Mouse (Mus musculus) heart, embryonic 11.5 days (tissue): ENCODE results near the gene Ifit3b. TPM values are rescaled to one million over a fixed set of nuclear protein-coding genes. Genes with fewer than 3 reads are reported as not detected.

Experiments
- ATAC-seq: fragments of 200-750 bp; cut with Nextera tagmentation; replicated peaks from 2 replicates; pipeline ENCODE4 v1.8.0; 2017; ENCODE audit warnings: moderate library complexity; ENCODE audit not compliant: insufficient number of reproducible peaks, low FRiP score, low TSS enrichment
- H3K27ac ChIP-seq: fragments of 300-500 bp; sonication (generic); 2 replicates; pipeline ENCODE4 v1.5.1; 2014; ENCODE audit warnings: mild to moderate bottlenecking, low read depth, low read length
- H3K27me3 ChIP-seq: fragments of 300-500 bp; sonication (generic); 2 replicates; pipeline ENCODE4 v1.6.1; 2014; ENCODE audit warnings: mild to moderate bottlenecking, low read length, mixed read lengths; ENCODE audit not compliant: control insufficient read depth, insufficient read depth
- H3K36me3 ChIP-seq: fragments of 300-500 bp; sonication (generic); 2 replicates; pipeline ENCODE4 v1.6.1; 2014; ENCODE audit warnings: mild to moderate bottlenecking, low read length, moderate library complexity, mixed read lengths; ENCODE audit not compliant: control insufficient read depth, insufficient read depth
- H3K4me1 ChIP-seq: fragments of 300-500 bp; sonication (generic); 2 replicates; pipeline ENCODE4 v1.6.1; 2014; ENCODE audit warnings: low read length; ENCODE audit not compliant: control insufficient read depth, insufficient read depth
- H3K4me2 ChIP-seq: fragments of 300-500 bp; sonication (generic); 2 replicates; pipeline ENCODE4 v1.6.1; 2014; ENCODE audit warnings: mild to moderate bottlenecking, moderate library complexity
- H3K4me3 ChIP-seq: fragments of 300-500 bp; sonication (generic); 2 replicates; pipeline ENCODE4 v1.5.1; 2014; ENCODE audit warnings: low read depth, low read length
- H3K9ac ChIP-seq: fragments of 300-500 bp; sonication (generic); 2 replicates; pipeline ENCODE4 v1.6.1; 2014; ENCODE audit warnings: mild to moderate bottlenecking, low read depth, low read length, moderate library complexity
- H3K9me3 ChIP-seq: fragments of 300-500 bp; sonication (generic); replicated peaks from 2 replicates; pipeline ENCODE4 v1.6.1; 2016; ENCODE audit warnings: low read length; ENCODE audit not compliant: control insufficient read depth
- WGBS: fragments of 180-500 bp; shearing (Covaris S2); extraction: QIAGEN DNeasy Blood & Tissue Kit; methylation state at CpG from one replicate; pipeline ENCODE4 v1.1.7; 2014; ENCODE audit not compliant: insufficient replicate concordance; 5-methylcytosine and 5-hydroxymethylcytosine counted together
- polyA plus RNA-seq: library from polyadenylated mRNA; unstranded; fragments of >200 nt; fragmentation: Nextera tagmentation; extraction: Ambion mirVana; gene quantifications from 2 replicates; pipeline ENCODE4 v1.2.1, GENCODE M21; 2014

Ifit3b gene
- polyA plus RNA-seq, 1 experiment from 2014 or later = 0.44 TPM

DNA sequence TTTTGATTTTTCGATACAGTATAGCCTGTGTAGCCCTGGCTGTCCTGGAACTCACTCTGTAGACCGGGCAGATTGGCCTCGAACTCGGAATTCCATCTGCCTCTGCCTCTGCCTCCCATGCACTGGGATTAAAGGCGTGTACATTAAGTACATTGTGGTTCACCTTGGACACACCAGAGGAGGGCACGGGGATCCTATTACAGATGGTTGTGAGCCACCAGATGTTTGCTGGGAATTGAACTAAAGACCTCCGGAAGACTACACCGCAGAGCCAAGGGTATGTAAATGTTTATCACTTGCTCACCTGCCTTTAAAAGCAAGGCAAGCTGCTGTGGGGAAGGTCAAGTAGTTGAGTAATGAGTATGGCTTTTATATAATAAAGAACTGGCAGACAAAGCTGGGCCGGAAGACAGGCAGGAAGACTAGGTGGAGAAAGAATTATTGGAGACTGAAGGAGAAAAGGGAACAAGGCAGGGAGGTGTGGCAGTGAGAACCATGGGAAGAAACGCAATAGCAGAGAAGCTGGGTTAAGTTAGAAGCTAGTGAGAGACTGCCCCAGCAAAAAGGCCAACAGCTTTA, 47.5 kb downstream of the Ifit3b start:
- H3K4me2 ChIP-seq = no peak overlapping the region
- WGBS = 86% methylated on average over 10 of the region's 10 CpGs
- no peaks in the 10 kb centered on the region for H3K36me3 ChIP-seq
- peaks cover 12% of the 10 kb centered on the region for H3K4me1 ChIP-seq
- no peak overlapping the region for H3K27ac ChIP-seq
- no peaks in the 10 kb centered on the region for H3K27me3 ChIP-seq
- no peak overlapping the region for H3K4me3 ChIP-seq
- ATAC-seq = no peak
- no peak overlapping the region for H3K9ac ChIP-seq
- no peaks in the 10 kb centered on the region for H3K9me3 ChIP-seq

DNA sequence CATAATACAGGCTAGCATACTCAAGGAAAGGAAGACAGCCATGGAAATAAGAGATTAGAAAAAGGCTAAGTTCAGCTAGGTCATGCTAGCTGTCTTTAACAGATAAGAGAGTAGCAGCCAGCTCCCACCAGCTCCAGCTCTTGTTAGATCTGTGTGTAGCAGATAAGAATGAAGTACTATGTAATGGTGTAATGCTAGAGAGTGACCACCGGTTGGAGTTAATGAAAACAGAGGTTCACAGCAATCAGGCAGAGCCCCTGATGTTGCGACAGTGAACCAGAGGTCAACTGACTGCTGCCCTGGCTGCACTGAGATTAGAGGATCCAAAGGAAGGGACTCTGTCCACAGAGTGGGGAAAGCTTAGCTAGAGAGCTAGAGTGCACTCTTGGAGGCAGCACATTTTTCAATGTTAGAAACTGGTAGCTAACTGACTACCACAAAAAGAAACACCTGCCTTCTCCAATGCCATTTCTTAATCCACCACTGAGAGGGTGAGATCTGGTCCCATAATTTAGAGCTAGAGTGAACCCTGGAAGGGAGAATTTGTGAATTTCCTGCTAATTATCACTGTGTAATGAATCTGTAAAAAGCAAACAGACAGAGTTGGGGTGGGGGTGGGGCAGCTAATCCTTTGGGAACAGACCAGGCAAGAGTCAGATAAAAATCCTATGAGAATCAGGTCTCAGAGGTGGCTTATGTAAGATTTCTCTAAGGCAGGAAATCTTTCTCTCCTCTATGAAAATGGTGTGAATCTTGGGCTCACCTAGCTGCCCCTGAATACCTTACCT, 48.9 kb downstream of the Ifit3b start:
- Histone ChIP-seq H3K27me3 (no peaks in the 10 kb centered on the region), H3K27ac (peak overlapping the region; percentile 67), H3K4me2 (no peak overlapping the region; the same call in 1 of the 2 replicates), H3K4me3 (no peak overlapping the region), H3K36me3 (no peaks in the 10 kb centered on the region), H3K4me1 (peaks cover 12% of the 10 kb centered on the region), H3K9ac (no peak overlapping the region), H3K9me3 (no peaks in the 10 kb centered on the region)
- peak; percentile 98 for ATAC-seq
- 4% methylated on average over 2 of the region's 2 CpGs for WGBS

DNA sequence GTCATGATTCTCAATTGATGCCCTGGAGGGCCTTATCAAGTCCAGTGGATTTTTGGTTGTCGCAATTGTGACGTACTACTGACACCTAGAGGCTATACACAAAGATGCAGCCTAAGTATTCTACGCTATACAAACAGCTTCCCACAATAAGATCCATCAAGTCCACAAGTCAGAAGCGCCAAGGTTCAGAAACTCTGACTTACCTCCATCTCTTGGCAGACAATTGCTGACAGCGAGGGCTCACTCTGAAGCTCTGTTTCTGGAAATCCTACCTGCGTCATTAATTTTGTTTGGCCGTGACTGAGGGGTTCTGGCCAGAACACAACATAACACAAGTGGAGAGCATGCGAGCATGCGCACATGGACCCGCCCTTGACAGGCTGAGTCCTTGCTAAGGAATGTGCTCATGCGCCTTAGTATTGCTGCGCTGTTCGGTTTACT, 54.3 kb downstream of the Ifit3b start:
- Histone ChIP-seq H3K27me3 (no peaks in the 10 kb centered on the region), H3K9me3 (no peaks in the 10 kb centered on the region), H3K4me2 (peak overlapping the region; percentile 60), H3K9ac (no peak overlapping the region), H3K27ac (0 out of 2 replicates have a peak overlapping the region, but pooled peaks have one; percentile 12), H3K4me3 (peak overlapping the region; percentile 33), H3K4me1 (peaks cover 9% of the 10 kb centered on the region), H3K36me3 (no peaks in the 10 kb centered on the region)
- ATAC-seq = peak; percentile 88
- WGBS = 12% methylated on average over 13 of the region's 13 CpGs

DNA sequence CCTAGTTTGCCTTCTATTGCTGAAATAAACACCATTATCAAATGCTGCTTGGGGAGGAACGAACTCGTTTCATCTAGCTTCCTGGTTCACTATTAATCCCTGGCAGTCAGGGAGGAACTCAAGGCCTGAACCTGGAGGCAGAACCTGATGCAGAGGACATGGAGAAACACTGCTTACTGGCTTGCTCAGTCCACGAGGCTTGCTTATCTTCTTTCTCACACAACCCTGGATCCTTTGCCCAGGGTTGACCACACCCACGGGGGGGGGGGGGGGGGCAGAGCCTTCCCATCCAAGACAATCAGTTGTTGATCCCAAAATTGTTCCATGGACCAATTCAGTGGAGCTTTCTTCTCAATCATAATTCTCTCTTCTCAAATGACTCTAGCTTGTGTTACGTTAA, 55.0 kb downstream of the Ifit3b start:
- H3K9me3 ChIP-seq = no peaks in the 10 kb centered on the region
- H3K27me3 ChIP-seq = no peaks in the 10 kb centered on the region
- H3K4me3 ChIP-seq = no peak overlapping the region
- peak overlapping the region; percentile 60; the same call in 1 of the 2 replicates for H3K4me2 ChIP-seq
- H3K27ac ChIP-seq = peak overlapping the region; percentile 12; the same call in 1 of the 2 replicates
- ATAC-seq = peak; percentile 53; the same call in 1 of the 2 replicates
- WGBS = 42% methylated on average over 5 of the region's 5 CpGs
- H3K9ac ChIP-seq = 0 out of 2 replicates have a peak overlapping the region, but pooled peaks have one; percentile 3
- H3K36me3 ChIP-seq = no peaks in the 10 kb centered on the region
- 0 out of 2 replicates have a peak, but pooled peaks cover 5% of the 10 kb centered on the region for H3K4me1 ChIP-seq

Other genes with a start within 250 kb of the Ifit3b start
- 1.8 and 3.7 TPM in 2 replicates for gene Ch25h, start 132.8 kb upstream of the Ifit3b start, polyA plus RNA-seq
- gene Lipa, start 80.5 kb upstream of the Ifit3b start, polyA plus RNA-seq = 36.2 and 41.2 TPM in 2 replicates
- gene Ifit2, start 57.3 kb upstream of the Ifit3b start, polyA plus RNA-seq = 5.6 and 6.4 TPM in 2 replicates
- gene Ifit3, start 24.4 kb upstream of the Ifit3b start, polyA plus RNA-seq = 0.19 and 0.24 TPM in 2 replicates
- 1.1 and 1.5 TPM in 2 replicates for gene Ifit1bl1, start 6.0 kb upstream of the Ifit3b start, polyA plus RNA-seq
- 0.73 and 1.0 TPM in 2 replicates for gene Ifit1bl2, start 32.8 kb downstream of the Ifit3b start, polyA plus RNA-seq
- 0.11 and 0.44 TPM in 2 replicates for gene Ifit1, start 32.9 kb downstream of the Ifit3b start, polyA plus RNA-seq
- gene Slc16a12, start 139.3 kb downstream of the Ifit3b start, polyA plus RNA-seq = 37.2 and 41.1 TPM in 2 replicates